Mouse (Mus musculus): ENCODE measurements around the gene Zfp36.

DNA sequence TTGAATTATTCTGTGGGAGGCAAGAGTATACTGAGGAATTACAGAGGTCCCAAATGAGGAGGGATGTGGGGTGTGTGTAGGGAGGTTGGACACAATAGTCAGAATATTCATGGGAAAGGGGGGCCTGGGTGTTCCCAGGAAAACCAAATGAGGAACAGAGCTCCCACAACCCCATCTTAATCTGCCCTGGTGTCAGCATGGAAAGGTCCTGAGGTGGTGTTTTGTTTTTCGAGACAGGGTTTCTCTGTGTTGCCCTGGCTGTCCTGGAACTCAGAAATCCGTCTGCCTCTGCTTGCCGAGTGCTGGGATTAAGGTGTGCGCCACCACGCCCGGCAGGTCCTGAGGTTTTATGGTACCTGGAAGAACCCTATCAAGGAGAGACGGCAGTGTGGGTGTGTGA, 21.6 kb downstream of the Zfp36 start:
- TF ChIP-seq CTCF (IDR thresholded peaks at IDR 0.05; ENCODE audit: low read depth, low read length), result no peak
- TF ChIP-seq POLR2A (IDR thresholded peaks at IDR 0.05; ENCODE audit: borderline replicate concordance, low read depth, low read length), result no peak

Measured in bone marrow macrophage, adult 2 months (primary cell).